Mouse (Mus musculus) limb, embryonic 12.5 days (tissue): Measurements from ENCODE around the gene Lmf1. TPM values are rescaled to one million over a fixed set of nuclear protein-coding genes. Genes with fewer than 3 reads are reported as not detected.
A peak's percentile ranks its signal among the peaks of the same experiment; 100 is the strongest.

Experiments
- ATAC-seq: fragments of 200-750 bp; cut with Nextera tagmentation; 2 replicates; pipeline ENCODE4 v1.8.0; 2017; ENCODE audit warnings: low read depth, moderate TSS enrichment; ENCODE audit not compliant: insufficient number of reproducible peaks, insufficient read depth, low FRiP score, low TSS enrichment
- H3K27ac ChIP-seq: fragments of 300-500 bp; sonication (generic); 2 replicates; pipeline ENCODE4 v1.5.1; 2016; ENCODE audit warnings: mild to moderate bottlenecking, moderate library complexity
- H3K27me3 ChIP-seq: fragments of 300-500 bp; sonication (generic); 2 replicates; pipeline ENCODE4 v1.6.1; 2016; ENCODE audit warnings: mild to moderate bottlenecking, moderate library complexity
- H3K36me3 ChIP-seq: fragments of 300-500 bp; sonication (generic); 2 replicates; pipeline ENCODE4 v1.6.1; 2016; ENCODE audit warnings: mild to moderate bottlenecking, moderate library complexity
- H3K4me1 ChIP-seq: fragments of 300-500 bp; sonication (generic); replicated peaks from 2 replicates; pipeline ENCODE4 v1.6.1; 2016
- H3K4me2 ChIP-seq: fragments of 300-500 bp; sonication (generic); 2 replicates; pipeline ENCODE4 v1.6.1; 2016; ENCODE audit warnings: mild to moderate bottlenecking, moderate library complexity
- H3K4me3 ChIP-seq: fragments of 300-500 bp; sonication (generic); replicated peaks from 2 replicates; pipeline ENCODE4 v1.5.1; 2016; ENCODE audit warnings: mild to moderate bottlenecking
- H3K9ac ChIP-seq: fragments of 300-500 bp; sonication (generic); replicated peaks from 2 replicates; pipeline ENCODE4 v1.6.1; 2016; ENCODE audit warnings: mild to moderate bottlenecking, moderate library complexity
- H3K9me3 ChIP-seq: fragments of 300-500 bp; sonication (generic); 2 replicates; pipeline ENCODE4 v1.6.1; 2016; ENCODE audit warnings: mild to moderate bottlenecking, moderate library complexity
- WGBS: fragments of 180-500 bp; shearing (Covaris S2); methylation state at CpG from one replicate; pipeline ENCODE4 v1.1.7; 2016; 5-methylcytosine and 5-hydroxymethylcytosine counted together
- polyA plus RNA-seq: library from polyadenylated mRNA; unstranded; fragments of >200 nt; fragmentation: Nextera tagmentation; extraction: Ambion mirVana; gene quantifications from 2 replicates; pipeline ENCODE4 v1.2.1, GENCODE M21; 2016

The Lmf1 gene
- polyA plus RNA-seq, 1 experiment from 2014 or later = 28.9 TPM

- H3K27ac ChIP-seq = no peak overlapping the region
- no peak overlapping the region for H3K4me3 ChIP-seq
- no peak overlapping the region for H3K9ac ChIP-seq
- peaks cover 22% of the 10 kb centered on the region for H3K4me1 ChIP-seq
- H3K36me3 ChIP-seq = peaks cover 26% of the 10 kb centered on the region
- no peak for ATAC-seq
- peaks cover 31% of the 10 kb centered on the region for H3K27me3 ChIP-seq
- 75% methylated on average over 4 of the region's 4 CpGs for WGBS
- H3K9me3 ChIP-seq = no peaks in the 10 kb centered on the region
- no peak overlapping the region for H3K4me2 ChIP-seq
Observed at GRCm38 (mm10) chr17:25583099-25583498, 4.2 kb downstream of the Lmf1 start.

GRCm38 (mm10) chr17:25583858-25584257, 5.0 kb downstream of the Lmf1 start:
- no peak overlapping the region for H3K4me3 ChIP-seq
- peaks cover 34% of the 10 kb centered on the region for H3K36me3 ChIP-seq

GRCm38 (mm10) chr17:25584646-25585045, 5.8 kb downstream of the Lmf1 start:
- Histone ChIP-seq H3K9ac (no peak overlapping the region), H3K4me3 (no peak overlapping the region), H3K4me2 (no peak overlapping the region), H3K9me3 (no peaks in the 10 kb centered on the region), H3K36me3 (peaks cover 39% of the 10 kb centered on the region), H3K27me3 (peaks cover 46% of the 10 kb centered on the region), H3K27ac (no peak overlapping the region), H3K4me1 (peaks cover 11% of the 10 kb centered on the region)
- 93% methylated on average over 9 of the region's 9 CpGs for WGBS
- ATAC-seq = no peak

More at GRCm38 (mm10) chr17:25583858-25584257, 5.0 kb downstream of the Lmf1 start:
- 86% methylated on average over 8 of the region's 8 CpGs for WGBS
- H3K27me3 ChIP-seq = peaks cover 39% of the 10 kb centered on the region
- H3K9ac ChIP-seq = no peak overlapping the region
- H3K4me2 ChIP-seq = no peak overlapping the region
- H3K27ac ChIP-seq = no peak overlapping the region
- peaks cover 14% of the 10 kb centered on the region for H3K4me1 ChIP-seq
- no peak for ATAC-seq
- no peaks in the 10 kb centered on the region for H3K9me3 ChIP-seq

- ATAC-seq = no peak
- Histone ChIP-seq H3K9me3 (peaks cover 10% of the 10 kb centered on the region), H3K9ac (no peak overlapping the region), H3K27ac (no peak overlapping the region), H3K4me1 (peaks cover 30% of the 10 kb centered on the region), H3K27me3 (peaks cover 64% of the 10 kb centered on the region), H3K36me3 (peaks cover 55% of the 10 kb centered on the region), H3K4me2 (no peak overlapping the region), H3K4me3 (no peak overlapping the region)
- 95% methylated on average over 6 of the region's 6 CpGs for WGBS
Observed at GRCm38 (mm10) chr17:25590068-25590467, 11.2 kb downstream of the Lmf1 start.

- no peak overlapping the region for H3K4me2 ChIP-seq
- peaks cover 46% of the 10 kb centered on the region for H3K36me3 ChIP-seq
- no peak overlapping the region for H3K9ac ChIP-seq
- peaks cover 37% of the 10 kb centered on the region for H3K4me1 ChIP-seq
- 79% methylated on average over 4 of the region's 4 CpGs for WGBS
- no peak overlapping the region for H3K4me3 ChIP-seq
- peaks cover 10% of the 10 kb centered on the region for H3K9me3 ChIP-seq
- ATAC-seq = no peak
- H3K27ac ChIP-seq = no peak overlapping the region
- peaks cover 65% of the 10 kb centered on the region for H3K27me3 ChIP-seq
Observed at GRCm38 (mm10) chr17:25590985-25591384, 12.1 kb downstream of the Lmf1 start.

- Histone ChIP-seq H3K27ac (peak overlapping the region; percentile 84; the same call in 1 of the 2 replicates), H3K27me3 (peaks cover 75% of the 10 kb centered on the region), H3K36me3 (peaks cover 44% of the 10 kb centered on the region), H3K9ac (0 out of 2 replicates have a peak overlapping the region, but pooled peaks have one; percentile 40), H3K4me1 (peaks cover 39% of the 10 kb centered on the region), H3K4me2 (0 out of 2 replicates have a peak overlapping the region, but pooled peaks have one; percentile 25), H3K4me3 (no peak overlapping the region), H3K9me3 (peaks cover 10% of the 10 kb centered on the region)
- no peak for ATAC-seq
- WGBS = 77% methylated on average over 6 of the region's 6 CpGs
Observed at GRCm38 (mm10) chr17:25592336-25592735, 13.5 kb downstream of the Lmf1 start.

- Histone ChIP-seq H3K9ac (no peak overlapping the region), H3K27me3 (peaks cover 76% of the 10 kb centered on the region), H3K4me3 (no peak overlapping the region), H3K9me3 (peaks cover 10% of the 10 kb centered on the region), H3K4me1 (peaks cover 42% of the 10 kb centered on the region), H3K4me2 (peak overlapping the region; percentile 25), H3K27ac (peak overlapping the region; percentile 84), H3K36me3 (peaks cover 31% of the 10 kb centered on the region)
- peak; percentile 85 for ATAC-seq
- WGBS = 7% methylated on average over 22 of the region's 22 CpGs
Observed at GRCm38 (mm10) chr17:25593411-25594261, 14.8 kb downstream of the Lmf1 start.

GRCm38 (mm10) chr17:25595495-25595894, 16.6 kb downstream of the Lmf1 start:
- Histone ChIP-seq H3K36me3 (peaks cover 17% of the 10 kb centered on the region), H3K4me3 (no peak overlapping the region), H3K4me1 (peaks cover 42% of the 10 kb centered on the region), H3K27me3 (peaks cover 77% of the 10 kb centered on the region), H3K9ac (no peak overlapping the region), H3K4me2 (no peak overlapping the region), H3K9me3 (peaks cover 7% of the 10 kb centered on the region), H3K27ac (no peak overlapping the region)
- ATAC-seq = no peak
- 81% methylated on average over 5 of the region's 5 CpGs for WGBS

- H3K4me3 ChIP-seq = no peak overlapping the region
- no peak overlapping the region for H3K27ac ChIP-seq
- peaks cover 76% of the 10 kb centered on the region for H3K27me3 ChIP-seq
- H3K9ac ChIP-seq = no peak overlapping the region
- no peak overlapping the region for H3K4me2 ChIP-seq
- 53% methylated on average over 3 of the region's 3 CpGs for whole genome bisulfite sequencing
- H3K9me3 ChIP-seq = no peaks in the 10 kb centered on the region
- peaks cover 40% of the 10 kb centered on the region for H3K4me1 ChIP-seq
- no peak for ATAC-seq
- H3K36me3 ChIP-seq = peaks cover 10% of the 10 kb centered on the region; the same call in 1 of the 2 replicates
Observed at GRCm38 (mm10) chr17:25597537-25597936, 18.7 kb downstream of the Lmf1 start.

- Histone ChIP-seq H3K27me3 (peaks cover 76% of the 10 kb centered on the region), H3K4me2 (no peak overlapping the region), H3K36me3 (peaks cover 7% of the 10 kb centered on the region; the same call in 1 of the 2 replicates), H3K4me3 (no peak overlapping the region), H3K9ac (no peak overlapping the region), H3K9me3 (no peaks in the 10 kb centered on the region), H3K4me1 (peaks cover 43% of the 10 kb centered on the region), H3K27ac (no peak overlapping the region)
- ATAC-seq = no peak; the same call in 1 of the 2 replicates
- 76% methylated on average over 8 of the region's 8 CpGs for WGBS
Observed at GRCm38 (mm10) chr17:25602366-25602765, 23.5 kb downstream of the Lmf1 start.

GRCm38 (mm10) chr17:25604234-25604633, 25.3 kb downstream of the Lmf1 start:
- no peak overlapping the region for H3K9ac ChIP-seq
- ATAC-seq = no peak
- WGBS = 5% methylated on average over 5 of the region's 5 CpGs
- peaks cover 50% of the 10 kb centered on the region for H3K4me1 ChIP-seq
- no peak overlapping the region for H3K4me2 ChIP-seq
- H3K4me3 ChIP-seq = no peak overlapping the region
- H3K27me3 ChIP-seq = peaks cover 57% of the 10 kb centered on the region
- H3K27ac ChIP-seq = no peak overlapping the region
- peaks cover 18% of the 10 kb centered on the region; the same call in 1 of the 2 replicates for H3K36me3 ChIP-seq
- no peaks in the 10 kb centered on the region for H3K9me3 ChIP-seq
